ENCODE assay signal across 8 mouse cellular contexts in genomic region chr17:29395381-29395780, GRCm38 (mm10). TPM values are rescaled to one million over a fixed set of nuclear protein-coding genes. Genes with fewer than 3 reads are reported as not detected.
DNase-seq lines count a peak whose midpoint lies in the region; ATAC-seq lines count a peak whose summit lies in the region.

No protein-coding gene starts in this region.

- DNase-seq in layer of hippocampus, adult 9-11 months, result peak; percentile 52
- DNase-seq in layer of hippocampus, adult 18-20 months (ENCODE audit: low spot score in 2 of 2), result no peak
- peak; percentile 94 for DNase-seq in induced T-regulatory cell, adult 2 months (ENCODE audit: low read depth)
- DNase-seq in embryo, embryonic 9.5 days (ENCODE audit: extremely low spot score), result no peak
- DNase-seq in ovary, postnatal 10 days (ENCODE audit: low spot score), result no peak
- DNase-seq in adipocyte (ENCODE audit: low spot score), result no peak
- DNase-seq in neural tube, embryonic 10.5 days (ENCODE audit: extremely low spot score, low spot score), result no peak

- peak; percentile 49 for ATAC-seq in megakaryocyte progenitor cell, adult 5-6 weeks (replicated peaks; ENCODE audit: poor library complexity)

RNA-seq across cellular contexts. Expression of gene Fgd2, which starts 34.7 kb away (rescaled TPM):
- total RNA-seq in layer of hippocampus, adult 18-20 months (2021), result 1 to 10 TPM; 4.4 to 5.8 TPM
- 19.1 and 22.0 TPM in 2 replicates for total RNA-seq in megakaryocyte progenitor cell, adult 5-6 weeks (2015)
- 19.6 and 28.5 TPM in 2 replicates for total RNA-seq in megakaryocyte progenitor cell, adult 5-6 weeks (2017)

RNA-seq across cellular contexts. Expression of gene Mtch1, which starts 47.6 kb away (rescaled TPM):
- 100 to 1,000 TPM; 644 to 648 TPM for total RNA-seq in layer of hippocampus, adult 18-20 months (2021)
- 85.3 and 89.2 TPM in 2 replicates for total RNA-seq in megakaryocyte progenitor cell, adult 5-6 weeks (2015)
- 54.9 and 61.7 TPM in 2 replicates for total RNA-seq in megakaryocyte progenitor cell, adult 5-6 weeks (2017)

Comparison
In these comparisons a context has a peak if more than half of its experiments do, and no peak if none do; other contexts are left out.
1. DNase-seq: peak in layer of hippocampus, adult 9-11 months (single experiment) and induced T-regulatory cell, adult 2 months (single experiment); none in layer of hippocampus, adult 18-20 months (0 of 2), embryo, embryonic 9.5 days (single experiment), ovary, postnatal 10 days (single experiment), adipocyte (single experiment) and neural tube, embryonic 10.5 days (single experiment).
2. RNA of gene Mtch1, which starts 47.6 kb away (total RNA-seq): 644 to 648 TPM in layer of hippocampus, adult 18-20 months; 54.9 to 89.2 TPM in megakaryocyte progenitor cell, adult 5-6 weeks; every median in the first group is over 4 times any median in the second.